ENCODE assay signal across 8 mouse cellular contexts in the genomic region with DNA sequence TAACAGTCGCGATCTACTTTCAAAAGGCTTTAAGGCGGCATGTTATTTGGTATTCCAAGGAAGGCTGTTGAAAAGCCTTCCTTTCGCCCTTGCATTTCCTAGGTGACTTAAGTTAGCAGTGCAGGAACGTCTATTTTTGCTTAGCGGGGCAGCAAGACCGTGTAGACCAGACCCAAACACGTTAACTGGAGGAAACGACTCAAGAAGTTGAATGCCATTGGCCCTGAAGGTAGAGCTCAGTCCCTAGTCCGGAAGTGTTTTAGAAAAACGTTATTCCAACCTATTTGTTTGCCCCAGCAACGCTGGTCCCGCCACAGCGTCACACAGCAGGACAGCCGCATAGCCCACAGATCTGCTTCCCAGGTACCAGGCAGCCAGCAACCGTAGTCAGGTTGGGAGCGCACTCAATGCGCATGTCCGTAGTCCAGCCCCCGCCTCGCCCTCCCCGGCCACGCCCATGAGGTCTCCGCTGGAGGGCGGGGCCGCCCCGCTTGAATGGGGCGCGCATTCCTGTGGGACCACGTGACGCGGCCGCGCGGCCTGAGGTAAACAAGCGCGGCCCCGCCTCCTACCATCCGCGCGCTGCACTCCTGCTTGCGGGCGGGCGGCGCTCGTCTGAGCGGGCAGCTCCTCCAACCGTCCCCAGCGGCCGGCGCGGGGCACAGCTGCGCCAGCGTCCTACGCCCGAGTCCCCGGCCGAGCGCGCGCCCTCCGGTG. TPM values are rescaled to one million over a fixed set of nuclear protein-coding genes. Genes with fewer than 3 reads are reported as not detected.
A peak's percentile ranks its signal among the peaks of the same experiment; 100 is the strongest.
DNase-seq lines count a peak whose midpoint lies in the region; ATAC-seq and TF ChIP-seq lines count a peak whose summit lies in the region.

A gene (plus strand): TSS at position 595 of the 717 bp plus-strand sequence.

- H3K36me3 ChIP-seq in embryonic facial prominence, embryonic 12.5 days = no peaks in the 10 kb centered on the region
- H3K36me3 ChIP-seq in intestine, postnatal 0 days (ENCODE audit: control insufficient read depth, insufficient read depth) = no peaks in the 10 kb centered on the region
- H3K36me3 ChIP-seq in midbrain, embryonic 10.5 days = no peaks in the 10 kb centered on the region

- peak within 1 kb of the TSS; percentile 87 for H3K4me2 ChIP-seq in embryonic facial prominence, embryonic 12.5 days (replicated peaks)
- peak within 1 kb of the TSS; percentile 93 for H3K4me2 ChIP-seq in intestine, postnatal 0 days (replicated peaks; ENCODE audit: low read depth)

- H3K9me3 ChIP-seq in embryonic facial prominence, embryonic 12.5 days = no peaks in the 10 kb centered on the region
- no peaks in the 10 kb centered on the region for H3K9me3 ChIP-seq in intestine, postnatal 0 days (ENCODE audit: control insufficient read depth)
- no peaks in the 10 kb centered on the region for H3K9me3 ChIP-seq in midbrain, embryonic 10.5 days (replicated peaks)

- intact Hi-C loops in left cerebral cortex, postnatal 36 days (cut with DNase I) = loop anchor here (2.0 to 10.0 kb wide), 4 partner anchors 60 to 233 kb away; no protein-coding TSS in a partner anchor

- no peaks in the 10 kb centered on the region for H3K4me1 ChIP-seq in embryonic facial prominence, embryonic 12.5 days
- no peaks in the 10 kb centered on the region for H3K4me1 ChIP-seq in intestine, postnatal 0 days (replicated peaks; ENCODE audit: control insufficient read depth, insufficient read depth, low read length)
- peaks cover 27% of the 10 kb centered on the region for H3K4me1 ChIP-seq in midbrain, embryonic 10.5 days

- peak; percentile 97 for ATAC-seq in embryonic facial prominence, embryonic 12.5 days (ENCODE audit: insufficient number of reproducible peaks, insufficient read depth, low FRiP score, low TSS enrichment)
- ATAC-seq in granulocyte monocyte progenitor cell, adult 5-6 weeks (replicated peaks; ENCODE audit: poor library complexity, severe bottlenecking) = peak; percentile 76
- ATAC-seq in intestine, postnatal 0 days = peak; percentile 98

- peak within 1 kb of the TSS; percentile 81; the same call in 1 of the 2 replicates for H3K27ac ChIP-seq in embryonic facial prominence, embryonic 12.5 days
- peak within 1 kb of the TSS; percentile 90 for H3K27ac ChIP-seq in intestine, postnatal 0 days (ENCODE audit: low read depth, low read length)
- peak within 1 kb of the TSS; percentile 86 for H3K27ac ChIP-seq in midbrain, embryonic 10.5 days (replicated peaks)

- peak; percentile 97 to 98 for DNase-seq in adrenal gland, postnatal 36 days
- peak; percentile 96 to 97 for DNase-seq in left cerebral cortex, postnatal 36 days (ENCODE audit: low spot score in 2 of 2)
- DNase-seq in midbrain, embryonic 10.5 days (ENCODE audit: low spot score) = peak; percentile 96
- DNase-seq in right cerebral cortex, postnatal 36 days (ENCODE audit: low spot score in 2 of 2) = peak; percentile 96
- peak; percentile 94 for DNase-seq in urinary bladder, postnatal 4 days (ENCODE audit: low spot score in 2 of 2)

- H3K4me3 ChIP-seq in embryonic facial prominence, embryonic 12.5 days = peak within 1 kb of the TSS; percentile 65
- peak within 1 kb of the TSS; percentile 73 for H3K4me3 ChIP-seq in intestine, postnatal 0 days (ENCODE audit: low read depth, low read length)
- H3K4me3 ChIP-seq in midbrain, embryonic 10.5 days = peak within 1 kb of the TSS; percentile 77

- WGBS in embryonic facial prominence, embryonic 12.5 days = under 1% methylated on average over 50 of the region's 62 CpGs
- under 1% methylated on average over 59 of the region's 62 CpGs for WGBS in intestine, postnatal 0 days
- WGBS in midbrain, embryonic 10.5 days = under 1% methylated on average over 59 of the region's 62 CpGs

- peak; percentile 60 for TF ChIP-seq CTCF in intestine, postnatal 0 days (IDR thresholded peaks at IDR 0.05; ENCODE audit: low read depth)

- peak within 1 kb of the TSS; percentile 65 for H3K9ac ChIP-seq in embryonic facial prominence, embryonic 12.5 days
- H3K9ac ChIP-seq in intestine, postnatal 0 days (ENCODE audit: low read depth, low read length) = peak within 1 kb of the TSS; percentile 85

- H3K27me3 ChIP-seq in embryonic facial prominence, embryonic 12.5 days = peaks cover 17% of the 10 kb centered on the region
- peaks cover 6% of the 10 kb centered on the region for H3K27me3 ChIP-seq in intestine, postnatal 0 days (replicated peaks; ENCODE audit: control insufficient read depth, insufficient read depth, low read length)
- peaks cover 54% of the 10 kb centered on the region for H3K27me3 ChIP-seq in midbrain, embryonic 10.5 days (ENCODE audit: low read depth, poor library complexity, severe bottlenecking)

RNA-seq across cellular contexts. Expression of the gene that starts here (rescaled TPM):
- 1 to 10 TPM; 6.6 to 8.2 TPM for total RNA-seq in adrenal gland, postnatal 36 days (2021)
- polyA plus RNA-seq in embryonic facial prominence, embryonic 12.5 days (2016; fragmentation: Nextera tagmentation; extraction: Ambion mirVana) = 1.4 and 1.7 TPM in 2 replicates
- total RNA-seq in granulocyte monocyte progenitor cell, adult 5-6 weeks (2014; fragmentation: Nextera tagmentation) = 3.0 and 3.7 TPM in 2 replicates
- 5.6 and 7.0 TPM in 2 replicates for total RNA-seq in granulocyte monocyte progenitor cell, adult 5-6 weeks (2017)
- polyA plus RNA-seq in intestine, postnatal 0 days (2015; fragmentation: Nextera tagmentation; extraction: Ambion mirVana) = 1.6 and 1.9 TPM in 2 replicates
- 10 to 100 TPM; 23.4 to 30.0 TPM for total RNA-seq in left cerebral cortex, postnatal 36 days (2021)
- polyA plus RNA-seq in midbrain, embryonic 10.5 days (2016; fragmentation: Nextera tagmentation; extraction: Ambion mirVana) = 0.64 and 0.71 TPM in 2 replicates

Comparison
In these comparisons a context has a peak if more than half of its experiments do, and no peak if none do; other contexts are left out.
1. Peak in every context shown above with its lines: DNase-seq, ATAC-seq, H3K4me3 ChIP-seq and H3K27ac ChIP-seq.
2. Peak in DNase-seq, H3K4me3 ChIP-seq and H3K27ac ChIP-seq in midbrain, embryonic 10.5 days; RNA of the gene not detected or under 1 TPM.